Mouse (Mus musculus): Measurements from ENCODE around the gene Rab40c.

GRCm38 (mm10) chr17:25944366-25945163 is 25.0 kb upstream of the Rab40c start, which contains the start of the genes Pigq and Nhlrc4:
- TF ChIP-seq CTCF (IDR thresholded peaks at IDR 0.05; ENCODE audit: low read depth), result no peak
- peak; percentile 60 for TF ChIP-seq EP300 (IDR thresholded peaks at IDR 0.05; ENCODE audit: low read depth)
